Mouse (Mus musculus) liver, embryonic 16.5 days (tissue): ENCODE results near the gene Fbxl3. TPM values are rescaled to one million over a fixed set of nuclear protein-coding genes. Genes with fewer than 3 reads are reported as not detected.
A peak's percentile ranks its signal among the peaks of the same experiment; 100 is the strongest.

ENCODE experiments used
- ATAC-seq: fragments of 200-750 bp; cut with Nextera tagmentation; 2 replicates; pipeline ENCODE4 v1.8.0; 2017; ENCODE audit warnings: low read depth, mild to moderate bottlenecking, moderate number of reproducible peaks, moderate library complexity
- H3K27ac ChIP-seq: fragments of 300-500 bp; sonication (generic); 2 replicates; pipeline ENCODE4 v1.5.1; 2014; ENCODE audit warnings: mild to moderate bottlenecking, low read length
- H3K27me3 ChIP-seq: fragments of 300-500 bp; sonication (generic); 2 replicates; pipeline ENCODE4 v1.6.1; 2014; ENCODE audit warnings: low read depth, low read length, mixed read lengths; ENCODE audit not compliant: control insufficient read depth, insufficient read depth
- H3K36me3 ChIP-seq: fragments of 300-500 bp; sonication (generic); 2 replicates; pipeline ENCODE4 v1.6.1; 2014; ENCODE audit warnings: mild to moderate bottlenecking; ENCODE audit not compliant: control insufficient read depth, insufficient read depth
- H3K4me1 ChIP-seq: fragments of 300-500 bp; sonication (generic); 2 replicates; pipeline ENCODE4 v1.6.1; 2014; ENCODE audit warnings: low read depth, low read length, mixed read lengths; ENCODE audit not compliant: control insufficient read depth
- H3K4me2 ChIP-seq: fragments of 300-500 bp; sonication (generic); 2 replicates; pipeline ENCODE4 v1.6.1; 2014; ENCODE audit warnings: low read depth, low read length, mixed read lengths
- H3K4me3 ChIP-seq: fragments of 300-500 bp; sonication (generic); 2 replicates; pipeline ENCODE4 v1.5.1; 2014; ENCODE audit warnings: low read depth, mild to moderate bottlenecking, low read length
- H3K9ac ChIP-seq: fragments of 300-500 bp; sonication (generic); 2 replicates; pipeline ENCODE4 v1.6.1; 2014; ENCODE audit warnings: low read depth, low read length
- H3K9me3 ChIP-seq: fragments of 300-500 bp; sonication (generic); replicated peaks from 2 replicates; pipeline ENCODE4 v1.6.1; 2016; ENCODE audit warnings: low read length; ENCODE audit not compliant: control insufficient read depth
- WGBS: fragments of 180-500 bp; shearing (Covaris S2); extraction: QIAGEN DNeasy Blood & Tissue Kit; methylation state at CpG from one replicate; pipeline ENCODE4 v1.1.7; 2014; ENCODE audit not compliant: insufficient replicate concordance; 5-methylcytosine and 5-hydroxymethylcytosine counted together
- polyA plus RNA-seq: library from polyadenylated mRNA; unstranded; fragments of >200 nt; fragmentation: Nextera tagmentation; extraction: Ambion mirVana; gene quantifications from 2 replicates; pipeline ENCODE4 v1.2.1, GENCODE M21; 2015

The Fbxl3 gene
- polyA plus RNA-seq, 1 experiment from 2014 or later: 14.6 TPM

- no peak overlapping the region for H3K27ac ChIP-seq
- no peaks in the 10 kb centered on the region for H3K9me3 ChIP-seq
- 57% methylated on average over 7 of the region's 7 CpGs for WGBS
- no peak overlapping the region for H3K4me3 ChIP-seq
- H3K4me2 ChIP-seq: no peak overlapping the region
- H3K4me1 ChIP-seq: peaks cover 8% of the 10 kb centered on the region
- no peaks in the 10 kb centered on the region for H3K27me3 ChIP-seq
- peaks cover 30% of the 10 kb centered on the region for H3K36me3 ChIP-seq
- no peak overlapping the region for H3K9ac ChIP-seq
- no peak for ATAC-seq
Measured at GRCm38 (mm10) chr14:103075166-103075565, 24.2 kb downstream of the Fbxl3 start.

GRCm38 (mm10) chr14:103073825-103074224 is 25.5 kb downstream of the Fbxl3 start:
- 93% methylated on average over 8 of the region's 8 CpGs for WGBS

GRCm38 (mm10) chr14:103072731-103073130 is 26.6 kb downstream of the Fbxl3 start:
- no peak overlapping the region for H3K4me3 ChIP-seq
- H3K36me3 ChIP-seq: peaks cover 30% of the 10 kb centered on the region
- H3K4me2 ChIP-seq: no peak overlapping the region
- no peak overlapping the region for H3K9ac ChIP-seq
- no peaks in the 10 kb centered on the region for H3K27me3 ChIP-seq
- H3K9me3 ChIP-seq: no peaks in the 10 kb centered on the region
- H3K4me1 ChIP-seq: peaks cover 15% of the 10 kb centered on the region
- no peak for ATAC-seq
- WGBS: 82% methylated on average over 4 of the region's 4 CpGs
- no peak overlapping the region for H3K27ac ChIP-seq

More at GRCm38 (mm10) chr14:103073825-103074224, 25.5 kb downstream of the Fbxl3 start:
- H3K27me3 ChIP-seq: no peaks in the 10 kb centered on the region
- H3K36me3 ChIP-seq: peaks cover 30% of the 10 kb centered on the region
- no peak overlapping the region for H3K4me2 ChIP-seq
- no peak for ATAC-seq
- H3K4me3 ChIP-seq: no peak overlapping the region
- peaks cover 15% of the 10 kb centered on the region for H3K4me1 ChIP-seq
- H3K9me3 ChIP-seq: no peaks in the 10 kb centered on the region
- no peak overlapping the region for H3K9ac ChIP-seq
- H3K27ac ChIP-seq: no peak overlapping the region

- Histone ChIP-seq H3K27ac (no peak overlapping the region), H3K9ac (no peak overlapping the region), H3K4me3 (no peak overlapping the region; the same call in 1 of the 2 replicates), H3K27me3 (no peaks in the 10 kb centered on the region), H3K36me3 (peaks cover 26% of the 10 kb centered on the region), H3K4me2 (peak overlapping the region; percentile 92; the same call in 1 of the 2 replicates), H3K4me1 (peaks cover 15% of the 10 kb centered on the region), H3K9me3 (no peaks in the 10 kb centered on the region)
- ATAC-seq: no peak
- WGBS: 81% methylated on average over 12 of the region's 12 CpGs
Measured at GRCm38 (mm10) chr14:103071471-103071870, 27.9 kb downstream of the Fbxl3 start.

GRCm38 (mm10) chr14:103070790-103071189 is 28.6 kb downstream of the Fbxl3 start:
- Histone ChIP-seq H3K27ac (peak overlapping the region; percentile 98), H3K36me3 (peaks cover 21% of the 10 kb centered on the region), H3K4me2 (peak overlapping the region; percentile 92), H3K9ac (peak overlapping the region; percentile 79), H3K4me1 (peaks cover 15% of the 10 kb centered on the region), H3K27me3 (no peaks in the 10 kb centered on the region), H3K4me3 (peak overlapping the region; percentile 78), H3K9me3 (no peaks in the 10 kb centered on the region)
- WGBS: 3% methylated on average over 10 of the region's 10 CpGs
- no peak for ATAC-seq

- ATAC-seq: peak; percentile 96
- peaks cover 19% of the 10 kb centered on the region for H3K4me1 ChIP-seq
- H3K36me3 ChIP-seq: peaks cover 21% of the 10 kb centered on the region
- peak within 1 kb of the TSS; percentile 92 for H3K4me2 ChIP-seq
- no peaks in the 10 kb centered on the region for H3K27me3 ChIP-seq
- H3K4me3 ChIP-seq: peak within 1 kb of the TSS; percentile 78
- no peaks in the 10 kb centered on the region for H3K9me3 ChIP-seq
- peak within 1 kb of the TSS; percentile 98 for H3K27ac ChIP-seq
- peak within 1 kb of the TSS; percentile 79 for H3K9ac ChIP-seq
- under 1% methylated on average over 65 of the region's 65 CpGs for WGBS
Measured at GRCm38 (mm10) chr14:103069864-103070611, 29.3 kb downstream of the Fbxl3 start, which contains the start of gene Cln5. Gene Cln5 (plus strand): TSS chr14:103070216.

- peak overlapping the region; percentile 64 for H3K9ac ChIP-seq
- peak overlapping the region; percentile 78 for H3K4me3 ChIP-seq
- ATAC-seq: no peak
- peaks cover 19% of the 10 kb centered on the region for H3K4me1 ChIP-seq
- peaks cover 19% of the 10 kb centered on the region for H3K36me3 ChIP-seq
- H3K4me2 ChIP-seq: peak overlapping the region; percentile 92
- H3K27me3 ChIP-seq: no peaks in the 10 kb centered on the region
- no peaks in the 10 kb centered on the region for H3K9me3 ChIP-seq
- H3K27ac ChIP-seq: peak overlapping the region; percentile 98
- WGBS: 24% methylated on average over 12 of the region's 12 CpGs
Measured at GRCm38 (mm10) chr14:103069465-103069863, 29.9 kb downstream of the Fbxl3 start.

GRCm38 (mm10) chr14:103065294-103066167 is 33.8 kb downstream of the Fbxl3 start:
- no peaks in the 10 kb centered on the region for H3K9me3 ChIP-seq
- H3K36me3 ChIP-seq: no peaks in the 10 kb centered on the region
- H3K9ac ChIP-seq: no peak overlapping the region
- no peak overlapping the region for H3K27ac ChIP-seq
- H3K4me2 ChIP-seq: no peak overlapping the region
- peaks cover 11% of the 10 kb centered on the region for H3K4me1 ChIP-seq
- WGBS: 7% methylated on average over 10 of the region's 10 CpGs
- no peaks in the 10 kb centered on the region for H3K27me3 ChIP-seq
- no peak overlapping the region for H3K4me3 ChIP-seq
- no peak for ATAC-seq
